Mouse (Mus musculus) hindbrain, embryonic 10.5 days (tissue): Measurements from ENCODE around the gene Kctd17. TPM values are rescaled to one million over a fixed set of nuclear protein-coding genes. Genes with fewer than 3 reads are reported as not detected.

Experiments
- DNase-seq: peaks from one replicate; pipeline ENCODE4 v3.0.0-alpha.2; 2017; ENCODE audit warnings: low spot score
- H3K27ac ChIP-seq: fragments of 300-500 bp; sonication (generic); 2 replicates; pipeline ENCODE4 v1.5.1; 2016; ENCODE audit warnings: mild to moderate bottlenecking, moderate library complexity
- H3K27me3 ChIP-seq: fragments of 300-500 bp; sonication (generic); 2 replicates; pipeline ENCODE4 v1.6.1; 2016; ENCODE audit warnings: mild to moderate bottlenecking; ENCODE audit not compliant: poor library complexity, insufficient read depth, severe bottlenecking
- H3K36me3 ChIP-seq: fragments of 300-500 bp; sonication (generic); 2 replicates; pipeline ENCODE4 v1.6.1; 2016; ENCODE audit warnings: mild to moderate bottlenecking, moderate library complexity
- H3K4me1 ChIP-seq: fragments of 300-500 bp; sonication (generic); replicated peaks from 2 replicates; pipeline ENCODE4 v1.6.1; 2016; ENCODE audit warnings: mild to moderate bottlenecking
- H3K4me3 ChIP-seq: fragments of 300-500 bp; sonication (generic); 2 replicates; pipeline ENCODE4 v1.5.1; 2016; ENCODE audit warnings: mild to moderate bottlenecking, moderate library complexity
- H3K9me3 ChIP-seq: fragments of 300-500 bp; sonication (generic); 2 replicates; pipeline ENCODE4 v1.6.1; 2016; ENCODE audit warnings: mild to moderate bottlenecking, moderate library complexity
- WGBS: fragments of 180-500 bp; shearing (Covaris S2); methylation state at CpG from one replicate; pipeline ENCODE4 v1.1.7; 2016; 5-methylcytosine and 5-hydroxymethylcytosine counted together
- polyA plus RNA-seq: library from polyadenylated mRNA; unstranded; fragments of >200 nt; fragmentation: Nextera tagmentation; extraction: Ambion mirVana; gene quantifications from 2 replicates; pipeline ENCODE4 v1.2.1, GENCODE M21; 2016

The Kctd17 gene
- polyA plus RNA-seq, 1 experiment from 2014 or later, result 73.5 TPM

GRCm38 (mm10) chr15:78480111-78480510, 51.7 kb downstream of the Kctd17 start:
- no peak for DNase-seq
- 67% methylated on average over 7 of the region's 7 CpGs for WGBS
- H3K27ac ChIP-seq, result no peak overlapping the region
- 0 out of 2 replicates have a peak, but pooled peaks cover 19% of the 10 kb centered on the region for H3K27me3 ChIP-seq
- no peak overlapping the region for H3K4me3 ChIP-seq
- H3K36me3 ChIP-seq, result no peaks in the 10 kb centered on the region
- peaks cover 3% of the 10 kb centered on the region; the same call in 1 of the 2 replicates for H3K4me1 ChIP-seq
- no peaks in the 10 kb centered on the region for H3K9me3 ChIP-seq

GRCm38 (mm10) chr15:78480991-78481390, 52.6 kb downstream of the Kctd17 start:
- Histone ChIP-seq H3K4me1 (peaks cover 3% of the 10 kb centered on the region; the same call in 1 of the 2 replicates), H3K27me3 (0 out of 2 replicates have a peak, but pooled peaks cover 13% of the 10 kb centered on the region), H3K36me3 (no peaks in the 10 kb centered on the region), H3K27ac (no peak overlapping the region), H3K4me3 (no peak overlapping the region), H3K9me3 (no peaks in the 10 kb centered on the region)
- 77% methylated on average over 2 of the region's 2 CpGs for WGBS
- no peak for DNase-seq

- Histone ChIP-seq H3K27me3 (peaks cover 15% of the 10 kb centered on the region), H3K4me3 (no peak overlapping the region), H3K9me3 (no peaks in the 10 kb centered on the region), H3K4me1 (peaks cover 3% of the 10 kb centered on the region; the same call in 1 of the 2 replicates), H3K27ac (no peak overlapping the region), H3K36me3 (no peaks in the 10 kb centered on the region)
- no peak for DNase-seq
- 49% methylated on average over 9 of the region's 9 CpGs for WGBS
Measured at GRCm38 (mm10) chr15:78481448-78482000, 53.2 kb downstream of the Kctd17 start.

- Histone ChIP-seq H3K27ac (no peak overlapping the region), H3K27me3 (peaks cover 19% of the 10 kb centered on the region), H3K36me3 (no peaks in the 10 kb centered on the region), H3K9me3 (no peaks in the 10 kb centered on the region), H3K4me1 (peaks cover 3% of the 10 kb centered on the region; the same call in 1 of the 2 replicates), H3K4me3 (no peak overlapping the region)
- 72% methylated on average over 3 of the region's 3 CpGs for WGBS
- DNase-seq, result no peak
Measured at GRCm38 (mm10) chr15:78482518-78482917, 54.2 kb downstream of the Kctd17 start.

GRCm38 (mm10) chr15:78483311-78483710, 54.9 kb downstream of the Kctd17 start:
- 73% methylated on average over 4 of the region's 4 CpGs for WGBS
- H3K4me1 ChIP-seq, result peaks cover 3% of the 10 kb centered on the region; the same call in 1 of the 2 replicates
- H3K36me3 ChIP-seq, result no peaks in the 10 kb centered on the region
- H3K27me3 ChIP-seq, result peaks cover 19% of the 10 kb centered on the region
- no peaks in the 10 kb centered on the region for H3K9me3 ChIP-seq
- no peak for DNase-seq
- no peak overlapping the region for H3K27ac ChIP-seq
- H3K4me3 ChIP-seq, result no peak overlapping the region

- Histone ChIP-seq H3K27ac (no peak overlapping the region), H3K4me1 (peaks cover 1% of the 10 kb centered on the region; the same call in 1 of the 2 replicates), H3K27me3 (peaks cover 16% of the 10 kb centered on the region), H3K36me3 (no peaks in the 10 kb centered on the region), H3K9me3 (no peaks in the 10 kb centered on the region), H3K4me3 (no peak overlapping the region)
- WGBS, result 89% methylated on average over 1 of the region's 1 CpGs
- no peak for DNase-seq
Measured at GRCm38 (mm10) chr15:78486564-78486963, 58.2 kb downstream of the Kctd17 start.

- H3K4me1 ChIP-seq, result no peaks in the 10 kb centered on the region
- no peaks in the 10 kb centered on the region for H3K36me3 ChIP-seq
- 72% methylated on average over 4 of the region's 4 CpGs for WGBS
- no peak overlapping the region for H3K4me3 ChIP-seq
- H3K27me3 ChIP-seq, result peaks cover 12% of the 10 kb centered on the region
- H3K9me3 ChIP-seq, result no peaks in the 10 kb centered on the region
- H3K27ac ChIP-seq, result no peak overlapping the region
- DNase-seq, result no peak
Measured at GRCm38 (mm10) chr15:78487066-78487465, 58.7 kb downstream of the Kctd17 start.

Other genes starting within 250 kb of the Kctd17 start
- 0.39 and 0.52 TPM in 2 replicates for gene Pvalb, start 222.2 kb upstream of the Kctd17 start, polyA plus RNA-seq
- 4.4 and 7.5 TPM in 2 replicates for gene Ncf4, start 183.8 kb upstream of the Kctd17 start, polyA plus RNA-seq
- gene Csf2rb2, start 122.8 kb upstream of the Kctd17 start, polyA plus RNA-seq, result 0.39 and 0.60 TPM in 2 replicates
- gene Csf2rb, start 102.8 kb upstream of the Kctd17 start, polyA plus RNA-seq, result 2.3 and 3.8 TPM in 2 replicates
- gene Tex33, start 32.7 kb upstream of the Kctd17 start, polyA plus RNA-seq, result not detected in 2 replicates
- 7.7 and 10.9 TPM in 2 replicates for gene Tst, start 22.7 kb upstream of the Kctd17 start, polyA plus RNA-seq
- 1.4 and 1.5 TPM in 2 replicates for gene Mpst, start 22.1 kb upstream of the Kctd17 start, polyA plus RNA-seq
- not detected in 2 replicates for gene Tmprss6, start 40.1 kb downstream of the Kctd17 start, polyA plus RNA-seq
- not detected in 2 replicates for gene Il2rb, start 66.7 kb downstream of the Kctd17 start, polyA plus RNA-seq
- gene C1qtnf6, start 102.9 kb downstream of the Kctd17 start, polyA plus RNA-seq, result 9.8 and 9.9 TPM in 2 replicates
- gene Sstr3, start 116.1 kb downstream of the Kctd17 start, polyA plus RNA-seq, result 0.04 and 0.22 TPM in 2 replicates
- gene Rac2, start 144.2 kb downstream of the Kctd17 start, polyA plus RNA-seq, result 7.8 and 8.1 TPM in 2 replicates
- 4.9 and 8.1 TPM in 2 replicates for gene Cyth4, start 168.5 kb downstream of the Kctd17 start, polyA plus RNA-seq